Mouse (Mus musculus) neutrophil, adult 5-6 weeks (primary cell): ENCODE measurements around the gene Pttg1. TPM values are rescaled to one million over a fixed set of nuclear protein-coding genes. Genes with fewer than 3 reads are reported as not detected.

Experiments
- ATAC-seq: fragments of 151-379, 151-347 bp; 2 replicates; pipeline ENCODE4 v1.8.0; 2017; ENCODE audit warnings: mild to moderate bottlenecking, moderate TSS enrichment; ENCODE audit not compliant: insufficient number of reproducible peaks, poor library complexity, low FRiP score, severe bottlenecking; ENCODE audit errors: extremely low read depth
- total RNA-seq: library from RNA; stranded (forward); fragments of 200-1000 nt; gene quantifications from 2 replicates; pipeline ENCODE4 v1.2.3, GENCODE M21; 2017

Gene Pttg1
- total RNA-seq, 1 experiment from 2014 or later: 121 TPM

DNA sequence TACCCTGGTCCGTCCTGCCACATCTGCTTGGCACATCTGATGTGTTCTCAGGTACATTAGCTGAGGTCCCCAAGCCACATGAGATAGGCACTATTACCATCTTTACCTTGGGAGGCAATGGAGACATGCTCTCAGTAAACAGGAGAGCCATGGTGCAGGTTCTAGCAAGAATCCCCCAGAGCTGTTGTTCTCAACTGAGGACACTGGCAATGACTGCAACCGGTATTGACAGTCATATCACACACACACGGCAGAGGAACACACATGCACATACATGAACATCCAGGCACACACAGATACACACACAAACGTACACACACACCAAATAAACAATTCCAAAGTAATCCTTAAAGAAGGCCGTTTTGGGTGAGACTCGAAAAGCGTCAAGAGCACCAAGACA lies 45.1 kb downstream of the Pttg1 start:
- ATAC-seq: no peak

- ATAC-seq: no peak
These were observed 46.1 kb downstream of the Pttg1 start for GRCm38 (mm10) chr11:43379911-43380485.

DNA sequence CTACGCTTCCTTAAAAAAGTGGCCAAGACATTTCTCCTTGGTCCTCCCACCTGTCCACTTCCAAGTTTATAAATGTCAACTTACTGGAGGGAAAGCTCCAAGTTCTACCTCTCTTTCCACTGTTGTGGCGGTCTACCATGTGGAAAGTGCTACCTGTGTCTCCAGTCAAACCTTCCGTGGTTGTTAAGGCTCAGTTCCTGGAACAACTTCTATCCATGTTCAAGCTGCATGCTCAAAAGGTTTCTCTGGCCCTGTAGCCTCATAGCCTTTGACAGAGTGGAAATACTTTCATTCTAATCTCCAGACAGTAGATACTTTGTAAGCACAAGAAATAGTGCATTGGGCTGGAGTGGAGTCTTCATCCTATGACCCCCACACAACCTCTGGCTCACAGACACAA lies 46.6 kb downstream of the Pttg1 start:
- ATAC-seq: no peak

DNA sequence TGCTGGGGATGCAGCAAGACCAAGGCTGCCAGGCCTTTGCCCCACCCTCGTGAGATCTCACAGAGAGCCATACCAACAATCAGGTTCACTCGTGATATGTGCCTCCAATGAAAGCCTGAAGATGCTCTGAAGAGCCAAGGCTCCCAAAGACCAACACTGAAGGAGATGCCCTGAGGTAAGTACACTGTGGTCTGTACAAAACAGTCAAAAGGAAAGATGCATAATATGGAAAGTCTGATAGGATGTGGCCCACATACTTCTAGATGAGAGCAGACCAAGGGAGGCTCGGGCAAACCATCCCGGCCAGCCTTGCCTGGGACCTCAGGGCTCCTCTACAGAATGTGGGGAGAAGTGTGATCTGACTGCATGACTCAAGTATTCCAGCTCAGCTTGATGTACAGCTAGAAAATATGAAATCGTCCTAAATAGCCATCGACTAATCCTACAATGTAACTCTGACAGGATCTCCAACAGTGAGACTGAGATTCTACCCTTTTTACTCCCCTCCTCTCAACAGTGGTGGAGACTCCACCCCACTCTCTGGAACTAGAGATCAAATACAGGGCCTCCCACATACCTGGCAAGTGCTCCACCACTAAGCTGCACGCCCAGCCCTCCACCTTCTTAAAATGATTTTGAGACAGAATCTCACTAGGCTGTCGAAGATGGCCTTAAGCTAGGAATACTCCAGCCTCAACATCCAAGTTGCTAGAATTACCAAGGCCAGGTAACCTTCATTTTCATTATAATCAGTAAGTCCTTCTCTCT lies 48.8 kb downstream of the Pttg1 start:
- ATAC-seq: no peak

DNA sequence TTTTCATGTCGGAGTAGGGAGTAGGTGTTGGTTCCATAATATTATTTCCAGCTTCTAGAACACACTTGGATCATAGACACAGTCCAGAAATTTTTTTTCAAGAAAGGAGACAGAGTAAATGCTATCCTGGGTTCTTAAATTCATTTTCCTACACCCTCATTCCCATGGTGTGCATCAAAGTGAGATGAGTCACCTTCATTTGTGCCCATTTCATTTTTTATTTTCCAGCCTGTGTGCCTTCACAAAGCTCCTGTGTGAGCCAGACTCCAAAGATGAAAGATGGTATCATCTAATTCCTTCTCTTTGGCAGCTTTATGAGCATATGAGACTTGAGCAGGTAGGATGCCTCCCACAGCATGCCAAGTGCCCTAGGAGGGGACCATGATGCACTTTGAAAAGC lies 49.5 kb downstream of the Pttg1 start:
- ATAC-seq: no peak

- no peak for ATAC-seq
These were observed 51.1 kb downstream of the Pttg1 start for GRCm38 (mm10) chr11:43374956-43375355.

- no peak for ATAC-seq
These were observed 52.7 kb downstream of the Pttg1 start for GRCm38 (mm10) chr11:43373367-43373766.

GRCm38 (mm10) chr11:43371807-43372206 lies 54.2 kb downstream of the Pttg1 start:
- ATAC-seq: no peak

Other genes with a start within 250 kb of the Pttg1 start
- gene Slu7, start 7.5 kb upstream of the Pttg1 start, total RNA-seq: 131 and 142 TPM in 2 replicates
- not detected in 2 replicates for gene C1qtnf2, start 48.0 kb upstream of the Pttg1 start, total RNA-seq
- not detected in 2 replicates for gene Ccnjl, start 102.5 kb upstream of the Pttg1 start, total RNA-seq
- 0.35 TPM in 1 of 2 replicates, not detected in the other for gene 4933415A04Rik, start 160.8 kb upstream of the Pttg1 start, total RNA-seq
- gene Fabp6, start 175.3 kb upstream of the Pttg1 start, total RNA-seq: not detected in 2 replicates